Mouse (Mus musculus) layer of hippocampus, adult 8-10 months (tissue): ENCODE data around the gene Pi4kb. TPM values are rescaled to one million over a fixed set of nuclear protein-coding genes. Genes with fewer than 3 reads are reported as not detected.
"Not testable (repeated sequence)": the region's sequence is repeated elsewhere in the genome, so short reads cannot be mapped to it uniquely, and the experiment has no call there.

ENCODE experiments used
- DNase-seq, 2 experiments: peaks; one replicate each; pipeline ENCODE4 v3.0.0; 2022; ENCODE audit warnings: low spot score in 2 of 2
- total RNA-seq, 4 experiments: library from RNA; stranded (reverse); gene quantifications; 2 replicates each; pipeline ENCODE4 v1.2.4; 2022

Pi4kb gene
- total RNA-seq: 10 to 100 TPM; 58.7 to 64.8 (median 59.6) TPM

DNA sequence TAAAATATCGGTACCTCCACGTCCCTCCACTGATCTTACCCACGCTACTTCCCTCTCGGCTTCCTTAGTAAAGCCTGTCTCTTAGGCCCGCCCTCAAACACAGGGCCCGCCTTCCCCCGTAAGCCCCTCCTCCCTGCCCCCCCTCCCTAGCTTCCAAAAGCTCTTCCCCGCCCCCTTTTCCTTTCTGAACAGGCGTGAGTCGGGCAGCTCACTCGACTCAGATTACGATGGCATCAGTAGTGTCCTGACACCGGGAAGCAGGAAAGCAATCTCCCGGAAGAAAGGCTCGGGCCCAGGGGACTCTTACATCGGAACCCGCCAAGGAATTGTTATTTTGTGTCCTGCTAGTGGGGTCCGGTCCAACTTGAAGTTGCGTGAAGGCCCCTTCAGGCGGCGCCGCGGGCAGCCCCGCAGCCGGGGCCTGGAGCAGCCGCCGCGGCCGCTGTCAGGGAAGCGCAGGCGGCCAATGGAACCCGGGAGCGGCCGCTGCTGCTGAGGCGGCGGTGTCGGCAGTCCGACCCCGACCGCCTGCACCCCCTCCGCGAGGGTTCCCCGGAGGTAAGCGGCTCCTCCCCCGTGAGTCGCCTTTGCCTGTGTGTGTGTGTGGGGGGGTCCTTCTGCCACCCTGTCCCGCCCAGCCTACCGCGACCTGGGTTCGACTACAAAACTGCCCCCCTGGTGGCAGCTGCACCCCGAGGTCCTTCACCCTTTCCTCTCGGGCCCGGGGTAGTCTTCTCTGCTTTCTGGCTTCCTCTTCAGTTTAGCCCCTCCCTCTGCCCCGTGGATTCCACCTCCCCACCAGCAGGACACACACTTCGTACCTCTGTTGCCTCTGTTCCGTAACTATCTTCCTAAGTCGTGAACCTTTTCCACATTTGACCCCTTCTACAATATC is at the start of gene Pi4kb:
TSS of gene Pi4kb (plus strand) at position 204 of the 895 bp plus-strand sequence.
- DNase-seq: peak; percentile 70 to 79

DNA sequence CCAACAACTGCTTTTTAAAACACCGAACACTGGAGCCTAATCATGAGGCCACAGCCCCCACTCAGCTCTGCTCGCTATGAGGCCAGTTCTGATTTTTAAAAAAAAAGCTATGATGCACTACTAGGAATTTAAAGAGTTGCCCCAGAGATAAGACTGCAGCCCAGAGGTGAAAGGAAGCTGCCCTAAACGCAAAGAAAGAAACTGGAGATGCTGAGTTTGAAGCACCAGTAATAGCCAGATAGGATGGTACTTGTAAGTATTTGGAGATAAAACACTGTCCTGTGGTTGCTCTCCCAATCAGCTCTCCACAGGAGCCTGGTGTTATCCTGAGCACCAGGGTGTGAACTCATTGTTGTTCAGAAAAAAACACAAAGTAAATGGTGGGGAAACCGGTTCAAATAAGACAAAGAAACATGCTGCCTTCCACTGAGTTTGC is 48.2 kb upstream of the Pi4kb start:
- not testable (repeated sequence) for DNase-seq

DNA sequence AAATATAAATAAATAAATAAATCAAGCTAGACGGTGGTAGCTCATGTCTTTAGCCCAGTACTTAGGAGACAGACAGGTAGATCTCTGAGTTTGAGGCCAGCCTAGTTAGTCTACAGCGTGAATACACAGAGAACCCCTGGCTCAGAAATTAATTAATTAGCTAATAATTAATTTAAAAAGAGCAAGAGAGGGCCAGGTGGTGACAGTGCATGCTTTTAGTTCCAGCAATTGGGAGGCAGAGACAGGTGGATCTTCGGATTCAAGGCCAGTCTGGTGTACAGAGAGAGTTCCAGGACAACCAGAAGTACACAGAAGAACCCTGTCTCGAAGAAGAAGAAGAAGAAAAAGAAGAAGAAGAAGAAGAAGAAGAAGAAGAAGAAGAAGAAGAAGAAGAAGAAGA is 45.6 kb upstream of the Pi4kb start:
- DNase-seq: not testable (repeated sequence)

DNA sequence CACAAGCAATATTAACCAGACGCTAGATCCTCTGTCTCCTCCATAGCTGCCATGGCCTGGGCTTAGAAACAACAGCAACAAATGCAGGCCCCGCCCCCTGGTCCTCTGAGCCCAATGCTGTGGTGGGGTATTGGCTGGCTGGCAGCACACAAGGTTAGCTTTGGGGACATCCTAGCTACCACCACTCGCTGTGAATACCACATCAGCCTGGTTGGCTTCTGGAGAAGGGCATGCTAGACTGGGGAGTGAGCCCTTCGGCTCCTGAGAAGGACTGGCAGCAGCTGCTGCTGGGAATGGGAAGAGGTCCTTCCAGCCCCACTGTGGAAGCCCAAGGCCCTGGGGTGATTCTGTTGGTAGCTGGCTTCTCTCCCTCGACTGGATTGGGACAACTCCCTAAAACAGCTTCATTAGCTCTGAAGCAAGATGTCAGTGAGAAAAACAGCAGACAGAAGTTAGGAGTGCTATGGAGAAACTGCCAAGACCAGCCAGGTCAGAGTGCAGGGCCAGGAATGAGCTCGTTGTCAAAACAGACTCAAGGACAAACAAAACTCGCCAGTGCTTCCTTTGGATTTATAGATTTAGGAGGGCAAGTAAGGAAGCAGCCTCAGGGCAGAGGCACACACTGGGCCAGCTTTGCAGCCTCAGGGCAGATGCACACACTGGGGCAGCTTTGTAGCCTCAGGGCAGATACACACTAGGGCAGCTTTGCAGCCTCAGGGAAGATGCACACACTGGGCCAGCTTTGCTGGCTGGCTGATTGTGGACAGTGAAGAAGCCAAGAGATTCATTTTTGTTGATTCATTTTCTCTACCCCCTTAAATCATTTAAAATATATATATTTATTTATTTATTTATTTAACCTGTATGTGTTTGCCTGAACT is 43.9 kb upstream of the Pi4kb start:
- DNase-seq: not testable (repeated sequence)

DNA sequence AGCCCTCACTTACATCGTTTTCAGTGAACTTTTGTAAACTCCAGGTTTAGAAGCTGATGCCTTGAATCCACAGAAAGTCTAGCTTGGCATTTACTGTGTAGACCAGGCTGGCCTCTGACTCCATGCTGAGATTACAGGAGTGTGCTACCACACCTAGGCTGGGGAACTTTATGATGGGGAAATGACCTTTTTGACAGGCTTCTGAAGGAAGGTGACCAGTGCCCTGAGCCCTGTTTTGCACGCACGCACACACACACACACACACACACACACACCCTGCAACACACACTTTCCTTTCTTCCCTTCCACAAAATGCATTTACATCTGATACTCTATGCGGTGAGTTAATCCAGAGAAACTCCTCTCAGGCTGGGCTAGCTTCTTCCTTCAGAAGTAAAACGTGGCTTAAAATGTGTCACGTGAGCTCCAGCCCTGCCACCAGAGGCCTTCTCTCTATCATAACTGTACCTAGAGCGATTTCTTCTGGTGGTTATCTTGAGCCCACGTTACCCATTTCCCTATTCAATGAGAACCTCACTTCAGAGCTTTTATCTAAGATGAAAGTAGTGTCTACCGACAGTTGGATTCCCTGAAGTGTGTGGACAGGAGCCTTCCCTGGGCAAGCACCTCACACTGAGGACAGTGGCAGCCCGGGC is 43.0 kb upstream of the Pi4kb start:
- DNase-seq: not testable (repeated sequence)

DNA sequence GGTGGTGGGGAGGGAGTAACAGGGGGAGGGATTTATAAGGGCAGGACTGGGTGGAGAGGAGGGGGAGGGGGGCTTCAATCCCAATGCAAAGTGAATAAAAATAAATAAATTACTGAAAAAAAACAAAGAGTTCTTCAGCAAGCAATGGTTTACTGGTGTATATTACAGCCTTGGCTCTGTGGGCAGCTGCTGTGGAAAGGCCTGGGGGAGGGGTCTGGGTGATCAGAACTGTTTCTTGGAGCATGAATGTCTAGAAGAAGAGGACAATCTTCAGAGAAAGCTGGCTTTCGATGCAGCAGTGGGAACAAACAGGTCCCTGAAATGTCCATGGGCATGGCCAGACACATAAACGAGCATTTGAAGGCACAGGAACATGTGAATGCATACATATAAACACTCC is 42.3 kb upstream of the Pi4kb start:
- not testable (repeated sequence) for DNase-seq

DNA sequence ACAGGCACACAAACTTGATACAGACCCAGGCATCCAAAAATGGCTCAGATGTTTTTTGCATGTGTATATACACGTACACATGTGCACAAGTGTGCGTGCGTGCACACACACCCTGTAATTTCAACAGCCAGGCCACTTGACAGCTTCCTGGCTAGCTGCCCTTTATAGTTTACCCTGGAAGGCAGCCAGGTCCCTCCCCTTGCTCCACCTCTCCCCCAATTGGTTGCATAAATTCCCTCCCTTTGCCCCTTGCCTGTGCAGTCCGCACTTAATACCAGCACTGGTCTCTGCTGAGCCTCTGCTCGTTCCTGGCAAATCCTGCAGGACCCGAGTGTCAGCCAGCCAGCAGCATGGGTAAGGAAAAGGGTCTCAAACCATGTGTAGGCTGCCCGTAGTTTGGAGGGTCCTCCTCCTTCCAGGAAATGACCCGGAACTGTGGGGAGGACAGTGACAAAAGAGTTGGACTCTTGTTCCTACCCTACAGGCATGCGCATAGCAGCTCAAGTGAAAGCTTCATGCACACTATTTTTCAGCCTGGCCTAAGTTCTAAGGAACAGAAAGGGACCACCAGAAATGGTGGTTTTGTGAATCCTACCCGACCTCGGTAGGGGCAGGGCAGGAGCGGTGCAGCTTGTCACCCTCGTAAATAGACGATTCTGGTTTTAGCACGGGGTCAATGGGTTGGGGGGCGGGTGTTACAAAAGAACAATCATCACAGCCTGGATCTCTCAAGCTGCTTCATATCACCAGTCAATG is 41.5 kb upstream of the Pi4kb start, which contains the start of gene Selenbp1:
TSS of gene Selenbp1 (plus strand) at position 248 of the 756 bp plus-strand sequence.
- DNase-seq: peak; percentile 66 to 67

DNA sequence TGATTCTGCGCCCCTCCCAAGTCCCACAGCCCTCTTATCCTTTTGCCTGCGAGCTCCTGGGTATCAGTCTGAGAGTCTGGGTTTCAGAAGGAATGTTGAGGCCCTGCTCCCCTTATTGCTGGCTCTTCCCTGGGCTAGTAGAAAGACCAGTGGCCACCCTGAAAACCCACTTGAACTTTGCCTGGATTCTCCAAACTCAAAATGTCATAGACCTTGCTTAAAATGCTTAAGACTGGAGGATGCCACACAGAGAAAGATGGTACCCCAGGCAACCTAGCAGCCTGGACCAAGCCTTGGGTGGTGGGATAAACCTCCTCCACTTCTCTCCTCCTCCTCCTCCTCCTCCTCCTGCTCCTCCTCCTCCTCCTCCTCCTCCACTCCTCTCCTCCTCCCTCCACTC is 40.9 kb upstream of the Pi4kb start:
- not testable (repeated sequence) for DNase-seq

DNA sequence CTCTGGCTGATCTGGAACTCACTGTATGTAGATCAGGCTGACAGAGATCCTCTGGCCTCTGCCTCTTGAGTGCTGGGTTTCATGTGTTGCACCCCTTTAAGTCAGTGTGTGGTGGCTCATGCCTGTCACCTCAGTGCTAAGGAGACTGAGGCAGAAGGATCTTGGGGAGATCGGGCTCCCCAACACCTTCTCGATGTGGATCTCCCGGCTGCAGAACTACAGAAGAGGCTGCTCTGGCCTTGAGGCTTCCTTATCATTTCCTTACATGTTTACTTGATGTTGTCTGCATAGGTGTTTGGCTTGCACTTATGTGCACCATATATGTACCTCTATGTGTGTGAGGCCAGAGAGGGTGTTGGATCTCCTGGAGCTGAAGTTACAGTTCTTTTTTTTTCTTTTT is 40.0 kb upstream of the Pi4kb start:
- DNase-seq: not testable (repeated sequence)

DNA sequence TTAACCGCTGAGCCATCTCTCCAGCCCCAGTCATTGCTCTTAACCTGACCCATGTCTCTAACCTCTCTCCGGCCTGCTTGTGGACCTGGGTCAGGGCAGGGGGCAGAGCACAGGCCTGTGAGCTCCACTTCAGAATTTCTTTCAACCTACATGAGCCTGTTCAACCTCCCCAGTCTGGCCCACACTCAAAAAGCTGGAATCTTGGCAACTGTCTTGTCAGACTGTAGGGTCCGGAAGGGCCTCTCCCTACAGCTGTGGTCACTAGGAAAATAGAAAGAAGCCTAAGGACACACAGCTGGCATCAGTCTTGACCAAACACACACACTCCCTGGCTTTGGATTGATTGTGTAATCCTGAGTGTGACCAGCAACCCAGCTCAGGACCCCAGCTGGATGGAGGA is 39.2 kb upstream of the Pi4kb start:
- DNase-seq: not testable (repeated sequence)

DNA sequence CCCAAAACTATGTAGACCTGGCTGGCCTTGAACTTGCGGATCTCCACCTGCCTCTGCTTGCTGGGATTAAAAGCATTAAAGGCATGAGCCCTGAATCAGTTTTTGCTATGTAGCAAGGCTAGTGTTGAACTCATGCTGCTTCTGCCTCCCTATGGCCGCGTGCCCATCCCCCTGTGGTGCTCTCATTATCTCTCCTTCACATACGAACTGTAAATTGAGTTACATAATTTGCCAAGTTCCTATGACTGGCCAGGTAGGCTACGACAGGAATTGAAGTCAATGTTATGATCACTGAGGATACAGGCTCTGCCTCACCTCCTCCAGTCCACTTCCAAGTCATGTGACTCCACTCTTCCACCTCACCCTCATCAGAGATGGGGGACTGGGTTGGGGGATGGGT is 38.4 kb upstream of the Pi4kb start:
- not testable (repeated sequence) for DNase-seq

DNA sequence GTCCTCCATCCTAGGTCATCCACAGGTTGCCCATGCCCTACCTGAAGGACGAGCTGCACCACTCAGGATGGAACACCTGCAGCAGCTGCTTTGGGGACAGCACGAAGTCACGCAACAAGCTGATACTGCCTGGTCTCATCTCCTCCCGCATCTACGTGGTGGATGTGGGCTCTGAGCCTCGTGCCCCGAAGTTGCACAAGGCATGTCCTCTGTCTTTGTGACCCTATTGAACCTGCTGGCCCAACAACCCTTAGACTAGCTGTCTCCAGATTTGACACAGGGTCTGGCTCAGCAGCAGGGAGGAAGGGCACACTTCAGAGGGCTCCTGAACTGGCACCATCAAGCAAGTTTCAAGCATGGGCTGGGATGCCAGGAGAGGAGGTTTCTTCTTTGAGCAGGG is 37.3 kb upstream of the Pi4kb start:
- not testable (repeated sequence) for DNase-seq

DNA sequence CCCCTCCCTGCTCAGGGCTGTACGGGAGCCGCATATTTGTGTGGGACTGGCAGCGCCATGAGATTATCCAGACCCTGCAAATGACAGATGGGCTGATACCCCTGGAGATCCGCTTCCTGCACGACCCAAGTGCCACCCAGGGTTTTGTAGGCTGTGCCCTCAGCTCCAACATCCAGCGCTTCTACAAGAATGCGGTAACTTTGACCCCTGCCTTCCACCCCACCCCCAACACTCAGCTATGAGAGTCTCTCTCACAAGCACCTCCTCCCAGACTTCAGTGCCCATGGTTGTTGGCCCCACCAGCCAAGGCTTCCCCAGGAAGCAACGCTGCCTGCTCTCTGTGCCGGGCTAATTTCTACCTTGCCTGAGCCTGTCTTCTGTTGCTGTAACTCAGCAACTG is 34.5 kb upstream of the Pi4kb start:
- not testable (repeated sequence) for DNase-seq

DNA sequence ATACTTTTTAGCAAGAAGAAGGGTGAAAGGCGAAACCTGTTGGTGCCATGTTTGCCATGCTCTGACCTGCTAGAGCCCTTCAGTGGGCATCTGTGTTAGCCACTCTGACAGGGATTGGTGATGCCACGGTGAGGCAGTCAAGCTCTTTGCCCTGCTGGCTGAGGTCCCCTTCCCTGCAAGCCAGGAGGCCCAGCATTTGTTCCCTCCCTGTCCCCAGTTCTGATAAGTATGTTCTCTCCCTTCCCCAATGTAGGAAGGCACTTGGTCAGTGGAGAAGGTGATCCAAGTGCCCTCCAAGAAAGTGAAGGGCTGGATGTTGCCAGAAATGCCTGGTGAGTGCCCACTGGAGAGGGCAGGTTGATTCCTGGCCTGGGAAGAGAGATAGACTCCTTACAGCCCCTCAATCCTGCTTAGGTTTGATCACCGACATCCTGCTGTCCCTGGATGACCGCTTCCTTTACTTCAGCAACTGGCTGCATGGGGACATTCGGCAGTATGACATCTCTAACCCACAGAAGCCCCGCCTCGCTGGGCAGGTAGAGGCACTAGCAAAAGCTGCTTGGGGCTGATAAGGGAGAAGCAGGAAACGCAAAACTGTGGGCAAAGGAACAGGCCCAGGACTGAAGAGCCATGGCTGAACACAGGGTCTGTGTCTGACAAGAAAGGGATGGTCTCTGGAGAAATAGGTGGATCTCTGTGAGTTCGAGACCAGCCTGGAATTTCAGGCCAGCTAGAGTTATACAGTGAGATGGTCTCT is 32.1 kb upstream of the Pi4kb start:
- not testable (repeated sequence) for DNase-seq

DNA sequence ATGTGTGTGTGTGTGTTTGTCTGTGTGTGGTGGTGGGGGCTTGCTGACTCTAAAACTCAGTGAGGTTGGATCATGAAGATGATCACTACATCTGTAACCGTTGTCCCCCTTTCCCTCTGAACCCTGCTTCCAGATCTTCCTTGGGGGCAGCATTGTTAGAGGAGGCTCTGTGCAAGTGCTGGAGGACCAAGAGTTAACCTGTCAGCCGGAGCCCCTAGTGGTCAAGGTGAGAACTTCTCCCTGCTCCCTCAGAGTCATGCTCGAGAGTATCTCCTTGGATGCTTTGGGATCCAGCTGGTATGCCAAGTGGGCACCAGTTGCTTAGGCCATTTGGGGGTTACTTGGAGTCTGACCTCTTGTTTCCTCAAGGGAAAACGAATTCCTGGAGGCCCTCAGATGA is 30.8 kb upstream of the Pi4kb start:
- not testable (repeated sequence) for DNase-seq

DNA sequence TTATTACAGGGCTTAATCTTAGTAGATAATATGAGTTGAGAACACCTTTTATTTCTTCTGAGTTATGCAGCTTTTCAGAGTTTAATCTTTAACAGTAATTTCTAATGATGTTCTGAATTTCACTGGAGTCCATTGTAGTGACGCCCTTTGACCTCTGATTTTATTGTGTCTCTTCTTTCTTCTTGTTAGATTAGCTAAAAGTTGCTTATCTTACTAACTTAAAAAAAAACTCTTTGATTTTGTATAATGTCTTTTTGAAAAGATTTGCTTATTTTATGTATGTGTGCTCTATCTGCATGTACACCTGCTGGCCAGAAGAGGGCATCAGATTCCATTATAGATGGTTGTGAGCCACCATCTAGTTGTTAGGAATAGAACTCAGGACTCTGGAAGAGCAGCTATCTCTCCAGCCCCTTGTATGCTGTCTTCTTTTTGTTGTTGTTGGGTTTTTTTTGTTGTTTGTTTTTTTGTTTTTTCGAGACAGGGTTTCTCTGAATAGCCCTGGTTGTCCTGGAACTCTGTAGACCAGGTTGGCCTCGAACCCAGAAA is 26.4 kb upstream of the Pi4kb start:
- no peak for DNase-seq

DNA sequence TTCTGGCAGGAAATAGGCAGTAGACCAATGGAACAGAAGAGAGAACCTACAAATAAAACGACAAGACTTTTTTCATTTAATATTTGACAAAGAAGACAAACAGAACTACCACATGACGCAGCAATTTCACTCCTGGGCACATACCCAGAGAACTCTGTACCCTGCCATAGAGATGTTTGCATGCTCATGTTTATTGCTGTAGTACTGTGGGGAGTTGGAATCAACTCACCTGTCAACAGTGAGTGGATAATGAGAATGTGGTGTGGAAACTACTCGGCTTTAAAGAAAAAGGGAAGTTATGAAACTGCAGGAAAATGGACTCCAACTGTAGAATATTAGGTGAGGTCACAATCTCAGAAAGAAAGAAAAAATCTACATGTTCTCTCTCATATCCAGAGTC is 24.9 kb upstream of the Pi4kb start:
- no peak for DNase-seq

DNA sequence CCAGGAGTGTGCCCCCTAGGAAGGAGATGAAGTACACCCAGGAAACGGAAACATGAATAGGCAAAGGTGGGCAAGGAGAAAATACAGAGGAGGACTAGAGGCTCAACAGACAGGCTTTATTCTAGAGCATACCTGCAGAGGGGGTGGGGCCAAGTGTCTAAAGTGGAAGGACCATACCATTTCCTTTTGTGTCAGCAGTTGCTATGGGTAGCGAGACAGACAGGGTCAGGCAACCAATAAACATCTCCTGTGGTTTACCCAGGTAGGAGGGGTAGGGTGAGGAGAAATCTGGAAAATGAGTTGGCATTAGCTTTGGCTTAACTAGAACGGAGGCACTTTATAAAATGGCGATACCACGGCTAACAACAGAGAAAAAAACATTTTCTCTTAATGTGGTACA is 21.7 kb upstream of the Pi4kb start:
- DNase-seq: no peak

DNA sequence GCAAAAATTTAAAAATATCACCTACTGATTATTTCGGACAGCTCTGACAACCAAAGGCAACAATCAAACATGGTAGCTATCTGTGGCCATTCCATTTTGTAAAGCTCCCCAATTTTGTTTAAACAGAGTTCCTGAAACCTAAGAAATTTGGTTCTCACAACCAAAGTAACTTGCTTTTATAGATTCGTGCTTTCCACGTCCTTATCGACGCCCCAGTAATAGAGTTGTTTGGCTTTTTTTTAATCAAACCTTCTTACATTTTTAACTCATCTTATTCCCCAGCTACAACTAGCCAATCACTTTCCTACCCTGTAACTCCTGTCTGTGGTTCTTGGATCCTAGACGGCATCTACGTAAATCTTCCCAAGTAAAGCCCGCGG is 21.2 kb upstream of the Pi4kb start:
- no peak for DNase-seq
